Mouse (Mus musculus) liver, postnatal 0 days (tissue): ENCODE results near the gene Hivep3.

Experiments used
- CTCF ChIP-seq: sonication (generic); IDR thresholded peaks from 2 replicates; pipeline ENCODE4 v1.5.1; 2016; ENCODE audit warnings: antibody characterized with exemption, low read depth
- EP300 ChIP-seq: IDR thresholded peaks from 2 replicates; pipeline ENCODE4 v1.6.1; 2016; ENCODE audit warnings: antibody characterized with exemption, low read depth, mild to moderate bottlenecking

GRCm38 (mm10) chr4:119893255-119893779, 159.7 kb downstream of the Hivep3 start:
- TF ChIP-seq CTCF (no peak), EP300 (no peak)
